Mouse (Mus musculus) small intestine, adult 2 months (tissue): ENCODE measurements around the gene Lfng.

Source experiments
- CTCF ChIP-seq: fragments of 200-500 bp; IDR thresholded peaks from 2 replicates; pipeline ENCODE4 v1.5.1; 2012; ENCODE audit warnings: low read depth, mild to moderate bottlenecking, control low read depth, inconsistent platforms, low read length, moderate library complexity, mixed read lengths; ENCODE audit not compliant: insufficient replicate concordance, insufficient read length; ENCODE audit errors: extremely low read depth
- POLR2A ChIP-seq: fragments of 200-500 bp; IDR thresholded peaks from 2 replicates; pipeline ENCODE4 v1.6.1; 2012; ENCODE audit warnings: low read depth, mild to moderate bottlenecking, control low read depth, inconsistent platforms, low read length, moderate library complexity

DNA sequence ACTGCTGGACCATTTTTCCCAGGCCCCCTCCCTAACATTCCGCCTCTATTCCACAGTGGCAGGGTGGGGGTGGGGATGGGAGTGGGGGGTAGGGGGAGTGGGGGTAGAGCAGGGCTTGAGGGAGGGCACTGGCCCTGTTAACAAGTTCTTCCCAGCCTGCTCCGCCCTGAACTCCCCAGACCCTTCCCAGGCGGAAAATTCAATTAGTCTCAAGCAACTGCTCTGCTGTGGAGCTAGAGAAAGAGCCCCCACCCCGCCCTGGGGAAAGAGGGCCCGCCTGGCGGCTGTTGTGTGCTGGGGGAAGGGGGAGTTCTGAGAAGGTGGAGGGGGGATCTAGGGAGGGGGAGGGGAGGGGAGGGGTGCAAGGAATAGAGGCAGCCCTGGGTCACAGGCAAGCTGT lies 27.3 kb upstream of the Lfng start:
- TF ChIP-seq POLR2A (no peak), CTCF (no peak)
